Mouse (Mus musculus) spleen, adult 12 weeks (tissue): ENCODE data around the gene Cldn16.
"Not testable (repeated sequence)": the region's sequence is repeated elsewhere in the genome, so short reads cannot be mapped to it uniquely, and the experiment has no call there.

ENCODE experiments used
- DNase-seq: peaks from one replicate; pipeline ENCODE4 v3.0.0; 2022; ENCODE audit warnings: low spot score

Cldn16 gene

DNA sequence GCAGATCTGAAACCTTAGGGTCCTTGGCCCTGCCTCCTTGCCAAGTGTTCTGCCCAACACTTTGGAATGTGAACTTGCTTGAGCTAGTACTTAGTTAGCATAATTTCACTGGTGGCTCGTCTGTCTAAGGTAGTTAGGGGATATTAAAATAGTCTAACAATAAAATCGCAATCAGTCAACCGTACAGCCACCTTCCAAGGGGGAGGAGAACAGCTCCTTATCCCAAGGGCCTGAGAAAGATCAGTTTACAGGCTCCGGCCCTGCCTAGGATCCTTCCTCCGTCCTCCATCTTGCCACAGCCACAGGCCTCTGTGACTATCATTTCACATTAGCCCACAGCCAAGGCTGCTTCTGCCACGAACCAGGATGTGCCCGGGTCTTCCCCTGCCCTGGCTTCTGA is at the start of gene Cldn16:
Gene Cldn16, plus strand, starts transcription at position 301 of the 400 bp plus-strand sequence.
- no peak for DNase-seq

- no peak for DNase-seq
These were observed 44.3 kb upstream of the Cldn16 start for GRCm38 (mm10) chr16:26418616-26419015.

DNA sequence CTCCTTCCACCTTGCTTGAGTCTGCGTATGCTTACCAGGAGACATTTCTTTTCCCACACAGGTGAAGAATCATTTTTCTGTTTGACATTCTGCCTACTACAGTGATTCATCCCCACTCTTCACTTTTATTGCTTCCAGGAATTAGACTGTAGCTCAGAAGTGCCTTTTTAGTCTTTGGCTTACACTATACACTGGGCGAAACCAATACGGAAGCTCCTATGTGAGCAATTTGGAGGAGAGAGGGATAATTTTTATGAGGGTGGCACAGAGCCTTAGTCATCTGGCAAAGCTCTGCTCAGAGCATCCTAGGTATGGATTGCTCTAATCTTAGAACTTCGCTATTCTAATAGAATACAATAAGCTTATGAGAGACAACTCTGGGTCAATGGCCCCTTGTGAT is 40.9 kb upstream of the Cldn16 start:
- DNase-seq = no peak

DNA sequence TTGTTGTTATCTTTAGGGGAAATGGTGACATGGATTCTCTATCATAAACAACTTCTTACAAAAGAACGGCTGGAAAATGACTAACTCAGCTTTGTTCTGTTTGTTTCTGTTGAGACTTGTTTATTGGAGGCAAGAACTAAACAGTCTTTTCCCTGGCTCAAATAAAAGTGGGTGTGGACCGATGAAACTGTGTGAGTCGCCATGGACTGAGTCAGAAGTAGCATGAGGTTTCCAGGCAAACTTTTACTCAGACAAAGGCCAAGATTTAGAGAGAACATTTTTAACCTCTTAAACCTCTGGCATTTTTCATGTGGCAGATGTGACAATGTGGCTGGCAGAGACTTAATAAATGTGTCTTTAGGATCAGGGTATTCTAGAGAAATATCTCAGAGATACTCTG is 32.7 kb upstream of the Cldn16 start:
- no peak for DNase-seq

DNA sequence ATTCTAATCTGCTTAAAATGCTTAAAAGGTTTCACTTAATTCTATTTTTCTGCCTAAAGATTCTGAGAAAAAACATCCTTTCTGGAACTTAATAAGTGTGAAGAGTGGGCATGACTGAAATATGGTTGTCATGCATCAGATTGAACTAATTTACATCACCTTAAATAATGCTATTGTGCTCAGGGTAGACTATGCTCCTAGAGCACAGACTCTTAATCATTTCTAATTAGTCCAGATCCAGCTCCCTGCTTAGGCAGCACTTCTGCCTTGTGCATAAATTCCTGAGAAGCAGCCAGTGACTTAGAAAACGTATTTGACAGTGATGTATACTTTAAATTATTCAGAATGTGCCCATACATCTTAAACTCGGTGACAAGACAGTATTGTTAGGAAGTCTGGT is 29.4 kb upstream of the Cldn16 start:
- DNase-seq = no peak

DNA sequence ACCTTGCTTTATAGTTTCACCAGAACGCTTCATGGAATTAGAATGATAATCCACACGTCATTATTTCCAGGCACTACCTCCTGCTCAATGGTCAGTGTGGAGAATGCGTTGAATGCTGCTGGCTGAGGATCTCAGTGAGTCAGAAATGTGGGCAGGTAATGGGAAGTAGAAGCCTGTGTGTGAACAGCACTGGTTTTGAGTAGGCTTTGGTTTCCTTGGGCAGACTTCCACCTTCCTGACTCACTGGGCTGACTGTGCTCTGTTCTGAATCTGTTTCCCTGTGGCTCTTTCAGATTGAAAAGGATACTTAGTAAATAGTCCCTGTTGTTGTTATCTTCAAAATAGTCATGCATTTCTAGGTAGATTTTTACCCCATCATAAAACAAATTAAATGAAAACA is 22.9 kb upstream of the Cldn16 start:
- no peak for DNase-seq

- no peak for DNase-seq
These were observed 21.8 kb upstream of the Cldn16 start for GRCm38 (mm10) chr16:26441156-26441555.

GRCm38 (mm10) chr16:26444843-26445242 is 18.1 kb upstream of the Cldn16 start:
- no peak for DNase-seq

GRCm38 (mm10) chr16:26447594-26447993 is 15.3 kb upstream of the Cldn16 start:
- DNase-seq = no peak

DNA sequence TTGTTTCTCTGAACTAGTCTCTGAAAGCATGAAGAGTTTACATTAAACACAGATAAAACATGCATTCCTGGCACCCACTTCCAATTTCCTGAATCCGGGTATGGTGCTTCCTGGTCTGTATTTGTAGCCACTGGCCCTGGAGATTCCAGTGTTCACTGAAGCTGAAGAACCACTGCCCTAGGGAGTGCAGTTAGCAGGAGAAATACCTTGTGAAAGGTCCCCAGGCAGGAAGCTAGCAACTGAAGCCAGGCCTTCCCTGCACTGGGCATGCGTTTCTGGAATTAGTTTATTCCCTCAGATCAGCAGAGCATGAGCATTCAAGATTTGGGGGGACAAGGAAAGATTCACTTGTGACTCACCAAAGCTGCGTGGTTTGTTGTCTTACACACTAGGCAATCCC is 8.8 kb upstream of the Cldn16 start:
- DNase-seq = no peak

DNA sequence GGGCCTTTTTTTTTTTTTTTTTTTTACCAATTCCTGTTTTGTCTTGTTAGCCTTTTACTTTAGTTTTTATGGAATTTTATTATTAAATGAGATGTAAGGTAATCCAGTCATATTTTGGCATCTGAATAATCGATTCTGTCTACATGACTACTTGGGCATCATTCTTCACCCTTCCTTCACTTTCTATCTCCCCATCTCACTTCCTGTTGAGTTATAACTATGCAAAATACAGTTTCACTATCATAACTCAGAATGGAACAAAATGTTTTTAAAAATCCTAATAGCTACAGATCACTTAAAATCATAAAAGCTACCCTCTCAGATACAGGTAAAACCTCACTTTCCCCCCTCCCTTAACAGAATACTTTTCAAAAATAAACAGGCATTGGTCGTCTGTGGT is 6.8 kb upstream of the Cldn16 start:
- DNase-seq = no peak

DNA sequence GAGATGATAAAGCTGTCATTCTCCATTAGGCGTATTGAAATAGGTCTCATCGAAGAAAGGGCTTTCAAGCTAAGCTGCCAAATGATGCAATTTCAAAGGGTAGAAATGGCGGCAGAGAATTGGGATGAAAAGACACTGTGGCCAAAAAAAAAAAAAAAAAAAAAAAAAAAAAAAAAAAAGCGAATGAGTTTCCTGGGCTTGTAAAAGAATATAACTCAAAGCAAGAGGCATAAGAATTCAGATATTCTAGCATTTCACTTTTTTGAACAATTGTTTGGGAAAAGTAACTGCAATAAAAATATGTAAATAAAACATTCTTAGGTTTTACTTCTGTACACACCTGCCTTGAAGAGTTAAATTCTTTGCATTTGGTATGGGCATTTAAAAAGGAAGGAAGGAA is 3.6 kb downstream of the Cldn16 start:
- no peak for DNase-seq

GRCm38 (mm10) chr16:26471254-26471653 is 8.3 kb downstream of the Cldn16 start:
- no peak for DNase-seq

- DNase-seq = no peak
These were observed 32.8 kb downstream of the Cldn16 start for GRCm38 (mm10) chr16:26495721-26496120.

DNA sequence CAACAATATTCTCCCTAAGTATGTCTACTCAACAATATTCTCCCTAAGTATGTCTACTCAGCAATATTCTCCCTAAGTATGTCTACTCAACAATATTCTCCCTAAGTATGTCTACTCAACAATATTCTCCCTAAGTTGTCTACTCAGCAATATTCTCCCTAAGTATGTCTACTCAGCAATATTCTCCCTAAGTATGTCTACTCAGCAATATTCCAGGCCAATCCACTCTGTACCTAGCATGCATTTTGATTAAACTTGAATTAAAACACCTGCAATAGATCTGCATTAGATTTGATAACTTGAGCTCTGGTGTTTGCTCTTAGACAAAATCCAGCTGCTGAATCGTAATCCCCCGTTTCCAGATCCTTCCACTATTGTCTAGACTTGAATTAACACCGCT is 36.8 kb downstream of the Cldn16 start:
- DNase-seq = not testable (repeated sequence)

GRCm38 (mm10) chr16:26500738-26501137 is 37.8 kb downstream of the Cldn16 start:
- no peak for DNase-seq

DNA sequence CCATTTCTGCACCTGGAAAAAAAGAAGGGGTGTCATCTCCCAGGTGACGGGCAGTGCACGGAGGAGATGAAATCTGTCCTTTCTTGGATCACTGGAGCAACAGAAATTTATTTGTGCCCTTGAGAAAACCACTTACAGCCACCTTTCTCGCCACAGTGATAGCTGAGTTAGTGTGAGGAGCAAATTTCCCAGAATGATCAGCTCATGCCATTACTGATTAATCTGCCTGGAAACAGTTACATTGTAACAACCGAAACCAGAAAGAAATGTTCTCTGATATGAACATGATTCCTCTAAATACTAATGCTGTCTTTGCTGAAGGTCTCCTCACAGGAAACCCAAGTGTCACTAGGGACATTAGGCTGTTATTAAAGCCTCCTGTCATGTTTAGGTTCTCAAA is 42.0 kb downstream of the Cldn16 start:
- DNase-seq = no peak

- DNase-seq = no peak
These were observed 56.7 kb downstream of the Cldn16 start for GRCm38 (mm10) chr16:26519596-26519995.

GRCm38 (mm10) chr16:26525832-26526231 is 62.9 kb downstream of the Cldn16 start:
- no peak for DNase-seq

DNA sequence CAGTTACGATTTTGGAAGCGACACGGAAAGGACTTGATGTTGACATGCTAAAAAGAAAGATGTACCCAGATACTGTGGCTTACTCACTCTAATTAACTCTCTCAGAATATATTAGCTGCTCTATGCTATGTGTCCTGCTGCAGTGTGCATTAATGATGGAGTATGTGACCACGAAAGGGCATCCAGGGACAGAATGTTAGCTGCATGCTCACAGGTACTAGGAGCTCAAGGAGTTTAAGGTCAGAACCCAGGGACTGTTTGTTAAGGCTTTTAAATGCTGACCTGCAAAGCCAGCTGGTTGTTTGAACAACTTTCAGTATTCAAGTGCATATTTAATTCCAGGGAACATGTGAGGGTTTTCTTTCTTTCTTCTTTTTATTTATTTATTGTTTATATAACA is 63.7 kb downstream of the Cldn16 start, which contains the start of gene Tmem207:
Gene Tmem207, minus strand, starts transcription at position 101 of the 400 bp plus-strand sequence.
- DNase-seq = no peak

GRCm38 (mm10) chr16:26527931-26528666 is 65.2 kb downstream of the Cldn16 start:
- DNase-seq = no peak

DNA sequence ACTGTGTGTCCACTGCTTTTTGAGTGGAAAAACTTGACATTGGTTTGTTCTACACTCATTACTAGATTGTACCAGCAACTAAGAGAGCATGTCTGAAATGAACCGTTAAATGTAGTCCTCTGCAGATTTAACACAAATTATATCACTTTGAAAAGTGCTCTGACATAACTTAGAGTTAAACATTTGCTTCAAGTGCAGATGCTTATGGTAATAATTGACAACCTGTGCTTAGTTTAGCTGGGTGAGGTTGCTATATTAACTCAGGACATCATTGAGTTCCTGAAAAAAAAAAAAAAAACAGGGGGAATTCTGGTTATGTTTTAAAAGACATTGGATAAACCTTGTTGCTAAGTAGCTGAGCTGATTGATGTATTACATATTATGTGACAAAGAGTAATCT is 67.5 kb downstream of the Cldn16 start:
- DNase-seq = no peak

- DNase-seq = no peak
These were observed 69.4 kb downstream of the Cldn16 start for GRCm38 (mm10) chr16:26532287-26532686.
